Mouse (Mus musculus): ENCODE measurements around the gene Pnmt.

The Pnmt gene

GRCm38 (mm10) chr11:98385638-98386585 is at the start of gene Pnmt:
Pnmt (plus strand) TSS chr11:98386450.
- CTCF ChIA-PET: no interaction called here

DNA sequence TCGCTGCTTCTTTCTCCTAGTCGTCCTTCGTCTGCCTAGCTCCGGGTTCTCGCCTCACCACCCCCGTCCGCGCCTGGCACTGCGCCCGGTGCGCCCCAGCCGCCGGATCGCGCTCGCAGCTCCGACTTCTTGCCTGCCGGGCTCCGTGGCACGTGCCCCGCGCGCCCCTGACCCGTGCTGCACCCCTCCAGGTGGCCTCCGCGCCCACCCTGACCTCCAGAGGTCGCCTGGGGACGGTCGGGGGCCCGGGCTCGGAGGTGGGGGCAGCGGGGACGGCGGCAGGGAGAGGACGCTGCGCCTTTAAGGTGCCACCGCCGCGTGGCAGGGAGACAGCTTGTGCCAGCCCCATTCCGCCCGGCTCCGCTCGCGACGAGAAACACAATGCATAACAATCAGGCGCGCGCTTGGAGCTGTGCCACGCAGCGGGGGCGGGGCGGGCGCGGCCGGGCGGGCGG is 47.7 kb upstream of the Pnmt start:
- CTCF ChIA-PET: interaction anchor here (0.6 to 1.1 kb wide), 2 partner anchors 9 to 193 kb away, joined by 3 read pairs; partner anchors contain the start of gene Neurod2

GRCm38 (mm10) chr11:98339071-98339501 is 47.2 kb upstream of the Pnmt start:
- CTCF ChIA-PET: interaction anchor here (1.1 to 1.2 kb wide), 2 partner anchors 9 to 11 kb away, joined by 3 read pairs; partner anchors contain the start of gene Neurod2

DNA sequence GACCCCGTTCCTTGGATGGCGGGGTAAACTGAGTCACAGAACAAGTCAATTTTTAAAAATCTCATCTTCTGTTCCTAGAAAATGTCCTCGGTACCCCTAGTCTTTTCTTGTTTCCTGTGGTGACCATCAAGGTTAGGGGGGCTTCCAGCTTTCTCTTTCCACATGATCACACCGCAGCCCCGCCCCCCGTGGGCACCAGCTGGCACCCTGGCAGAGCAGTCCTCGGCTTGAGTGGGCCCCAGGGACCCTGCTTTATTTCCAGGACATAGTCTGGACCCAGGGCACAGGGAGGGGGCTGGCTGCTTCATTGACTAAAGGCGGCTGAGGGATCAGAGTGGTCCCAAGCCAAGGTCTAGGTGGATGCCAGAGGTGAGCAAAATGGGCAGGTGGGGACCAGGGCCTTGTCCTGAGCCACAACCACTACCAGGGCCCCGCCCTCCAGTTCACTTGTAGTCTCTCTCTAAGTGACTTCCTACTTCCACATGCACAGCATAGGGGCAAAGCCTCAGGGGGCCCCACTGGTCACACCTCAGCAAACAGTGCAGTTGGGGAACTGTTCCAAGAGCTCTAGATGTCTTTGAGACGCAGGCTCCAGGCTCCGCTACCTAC is 46.5 kb upstream of the Pnmt start:
- CTCF ChIA-PET: interaction anchor here (0.5 to 1.2 kb wide), 6 partner anchors 10 to 855 kb away, joined by 3 to 28 read pairs (median 4); partner anchors contain the start of gene Neurod2

DNA sequence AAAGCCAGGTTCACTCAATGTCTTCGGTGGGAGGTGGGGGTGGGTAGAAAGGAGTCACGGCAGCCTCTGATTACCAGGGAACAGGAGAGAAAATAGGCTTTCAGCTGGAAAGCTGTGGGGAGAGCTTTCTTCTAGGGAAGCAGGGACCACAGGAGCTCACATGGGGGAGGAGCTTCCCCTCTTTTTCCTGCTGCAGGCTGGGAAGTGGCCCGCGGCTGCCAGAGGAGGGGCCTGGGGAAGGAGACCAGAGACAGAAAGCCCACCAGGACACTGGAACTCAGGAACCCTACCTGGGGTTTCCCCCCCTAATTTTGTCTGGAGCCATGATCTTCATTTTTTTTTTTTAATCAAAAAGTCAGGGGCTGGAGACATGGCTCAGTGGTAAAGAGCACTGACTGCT is 45.7 kb upstream of the Pnmt start:
- CTCF ChIA-PET: interaction anchor here (0.6 to 0.7 kb wide), 3 partner anchors 126 to 854 kb away, joined by 4 to 28 read pairs (median 4); no protein-coding TSS in a partner anchor

DNA sequence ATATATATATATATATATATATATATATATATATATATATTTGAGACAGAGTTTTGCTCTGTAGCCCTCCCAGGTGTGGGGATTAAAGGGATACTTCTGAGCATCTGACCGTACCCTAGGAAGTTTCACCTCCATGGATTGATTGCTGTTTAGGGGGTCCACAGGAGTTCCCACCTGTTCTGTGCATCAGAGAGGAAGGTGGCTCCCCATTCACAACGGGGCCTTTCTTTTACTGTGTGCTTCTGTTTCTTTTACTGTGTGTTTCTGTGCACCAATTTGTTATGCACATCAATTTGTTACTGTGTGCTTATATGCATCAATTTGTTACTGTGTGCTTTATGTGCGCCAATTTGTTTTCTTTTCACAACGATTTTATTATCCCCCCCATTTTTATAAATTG is 45.1 kb upstream of the Pnmt start:
- CTCF ChIA-PET: interaction anchor here (0.7 to 1.1 kb wide), 2 partner anchors 205 to 848 kb away, joined by 3 to 4 read pairs; no protein-coding TSS in a partner anchor

- CTCF ChIA-PET: interaction anchor here (0.6 to 1.7 kb wide), 9 partner anchors 13 to 849 kb away, joined by 3 to 5 read pairs (median 4); no protein-coding TSS in a partner anchor
Observed at GRCm38 (mm10) chr11:98342000-98342945, 44.0 kb upstream of the Pnmt start.

GRCm38 (mm10) chr11:98345253-98345652 is 41.0 kb upstream of the Pnmt start:
- CTCF ChIA-PET: interaction anchor here (0.6 to 0.7 kb wide), 3 partner anchors 23 to 254 kb away, joined by 3 to 6 read pairs (median 4); no protein-coding TSS in a partner anchor

DNA sequence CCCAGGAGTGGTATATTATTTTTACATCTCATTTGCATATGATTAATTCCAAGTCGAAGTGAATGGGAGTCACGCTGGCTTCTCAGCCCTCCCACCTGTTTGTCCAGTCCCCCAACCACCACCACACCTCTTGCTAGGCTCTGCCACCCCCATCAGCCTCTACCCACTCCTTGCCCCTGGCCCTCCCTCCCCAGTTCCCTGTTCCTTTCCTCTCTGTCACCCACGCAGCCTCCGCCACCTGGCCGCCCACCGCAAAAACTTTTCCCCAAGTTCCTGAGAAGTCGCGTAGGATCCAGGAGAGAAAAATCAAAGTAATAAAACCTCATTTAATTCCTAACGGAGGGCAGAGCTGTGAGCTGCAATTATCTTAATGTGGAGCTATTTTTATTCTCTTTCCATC is 40.1 kb upstream of the Pnmt start:
- CTCF ChIA-PET: interaction anchor here (1.2 kb wide), 1 partner anchor 9 kb away, joined by 5 read pairs; no protein-coding TSS in a partner anchor

DNA sequence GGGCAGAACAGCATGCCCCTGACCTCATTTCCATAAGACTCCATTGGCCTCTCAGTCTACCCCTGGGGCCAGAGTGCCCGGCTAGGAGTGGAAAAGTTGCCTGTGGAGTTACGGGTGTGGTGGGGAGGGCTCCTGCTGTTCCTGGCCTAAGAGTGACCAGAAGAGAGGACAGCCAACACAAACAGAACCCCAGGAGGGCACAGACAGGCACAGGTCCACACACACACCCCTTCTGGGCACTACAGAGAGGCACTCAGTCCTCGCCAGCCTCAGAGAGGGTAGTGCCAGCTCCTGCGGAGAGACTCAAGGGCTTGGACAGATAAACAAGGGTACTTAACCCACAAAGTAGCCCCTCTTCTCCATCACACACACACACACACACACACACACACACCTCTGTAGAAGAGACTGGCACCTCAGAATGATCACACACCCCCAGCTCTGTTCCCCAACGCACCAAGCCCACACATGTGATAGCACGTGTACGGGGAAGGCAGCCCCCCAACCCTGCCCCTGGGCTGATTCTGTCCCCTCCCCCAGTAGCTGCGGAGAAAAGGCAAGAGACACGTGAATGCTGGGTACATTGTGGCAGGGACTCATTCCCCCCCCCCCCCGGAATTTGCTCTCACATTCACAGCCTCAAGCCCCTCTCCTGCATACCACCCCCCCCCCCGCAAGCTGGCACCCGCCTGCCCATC is 38.7 kb upstream of the Pnmt start:
- CTCF ChIA-PET: interaction anchor here (0.6 kb wide), 3 partner anchors 50 to 221 kb away, joined by 3 to 6 read pairs (median 3); partner anchors contain the start of gene Mien1

- CTCF ChIA-PET: interaction anchor here (0.6 kb wide), 2 partner anchors 239 to 1949 kb away, joined by 3 to 4 read pairs; partner anchors contain the start of gene Ormdl3
Observed at GRCm38 (mm10) chr11:98348083-98348961, 37.9 kb upstream of the Pnmt start, which contains the start of gene Ppp1r1b. Ppp1r1b (plus strand) TSS chr11:98348404.

DNA sequence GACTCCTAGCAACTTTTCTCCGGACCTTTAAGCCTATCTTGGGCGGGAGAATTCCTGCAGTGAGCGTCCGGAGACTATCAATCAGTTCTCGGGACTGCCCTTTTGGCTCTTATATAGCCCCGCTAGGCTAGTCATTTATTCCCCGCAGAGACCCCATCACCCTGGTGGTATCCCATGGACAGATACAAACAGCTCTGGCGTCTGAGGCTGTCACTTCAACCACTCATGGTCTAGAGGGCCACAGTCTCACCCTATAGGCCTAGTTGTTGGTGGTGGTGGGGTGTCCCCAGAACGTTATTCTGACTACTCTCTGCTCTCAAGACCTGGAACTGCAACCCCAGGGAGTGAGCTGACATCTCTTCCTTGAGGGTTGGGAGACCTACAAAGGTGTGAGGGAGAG is 36.9 kb upstream of the Pnmt start:
- CTCF ChIA-PET: no interaction called here

DNA sequence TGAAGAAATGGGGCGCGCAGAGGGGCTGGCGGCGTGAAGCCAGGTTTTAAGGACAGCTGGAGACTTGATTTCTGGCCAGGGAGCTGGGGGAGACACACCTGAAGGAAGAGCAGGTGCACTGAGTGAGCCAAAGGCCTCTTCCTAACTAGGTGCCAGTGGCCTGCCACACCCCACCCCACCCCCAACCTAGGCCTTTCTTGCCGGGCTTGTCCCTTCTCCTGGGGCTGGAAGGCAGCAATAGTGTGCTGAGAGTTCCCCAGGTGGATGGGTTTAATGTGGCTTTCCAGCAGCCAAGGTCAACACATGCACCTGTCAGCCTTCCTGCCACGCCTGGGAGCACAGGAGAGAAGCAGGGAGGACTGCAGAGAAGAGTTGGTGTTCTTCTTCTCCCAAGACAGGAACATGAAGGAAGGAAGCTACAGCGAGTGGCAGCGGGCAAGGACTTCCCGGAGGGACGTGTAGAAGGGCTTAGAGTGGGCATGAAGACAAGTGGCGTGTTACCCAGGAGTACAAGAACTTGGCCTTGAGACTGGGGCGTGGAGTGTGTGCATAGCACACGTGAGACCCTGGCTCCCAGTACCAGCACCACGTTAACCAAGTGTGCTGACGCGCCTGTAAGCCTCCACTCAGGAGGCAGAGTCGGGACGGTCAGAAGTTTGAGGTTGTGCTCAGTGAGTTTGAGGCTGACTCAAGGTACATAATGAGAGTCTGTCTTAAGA is 33.8 kb upstream of the Pnmt start:
- CTCF ChIA-PET: no interaction called here

DNA sequence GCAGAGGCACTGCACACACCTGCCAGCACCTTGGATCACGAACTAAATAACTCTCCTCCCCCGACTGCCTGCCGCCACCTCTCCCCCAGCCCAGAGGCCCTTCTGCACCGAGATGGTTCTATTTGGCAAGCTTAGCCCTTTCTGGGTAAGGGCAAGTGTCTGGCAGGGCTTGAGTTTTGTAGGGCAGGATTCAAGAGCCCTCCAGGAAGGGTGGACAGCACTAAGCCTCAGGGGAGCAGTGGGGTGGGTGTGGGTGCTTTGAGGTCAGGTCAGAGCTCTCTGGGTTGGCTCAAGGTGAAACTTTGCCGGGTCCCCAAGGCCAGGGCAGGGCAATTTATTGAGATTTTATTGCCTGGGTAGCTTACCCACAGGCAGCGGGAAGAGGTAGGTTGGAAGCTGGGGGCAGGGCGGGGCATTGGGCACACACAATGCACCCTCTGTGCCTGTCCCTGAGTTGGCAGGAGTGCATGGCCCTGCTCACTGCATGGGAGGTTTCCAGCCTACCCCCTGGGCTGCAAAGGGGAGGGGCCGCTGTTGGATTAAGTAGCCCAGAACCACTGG is 32.5 kb upstream of the Pnmt start:
- CTCF ChIA-PET: interaction anchor here (0.5 kb wide), 1 partner anchor 29 kb away, joined by 3 read pairs; no protein-coding TSS in a partner anchor

- CTCF ChIA-PET: interaction anchor here (0.6 kb wide), 1 partner anchor 556 kb away, joined by 8 read pairs; no protein-coding TSS in a partner anchor
Observed at GRCm38 (mm10) chr11:98354445-98354844, 31.8 kb upstream of the Pnmt start.

GRCm38 (mm10) chr11:98355732-98356299 is 30.4 kb upstream of the Pnmt start:
- CTCF ChIA-PET: interaction anchor here (0.6 to 1.4 kb wide), 5 partner anchors 9 to 1046 kb away, joined by 3 to 6 read pairs (median 5); no protein-coding TSS in a partner anchor
